Mouse (Mus musculus) embryonic facial prominence, embryonic 13.5 days (tissue): ENCODE data around the gene Csrnp2. TPM values are rescaled to one million over a fixed set of nuclear protein-coding genes. Genes with fewer than 3 reads are reported as not detected.
"Not testable (repeated sequence)": the region's sequence is repeated elsewhere in the genome, so short reads cannot be mapped to it uniquely, and the experiment has no call there.

ENCODE experiments used
- ATAC-seq: fragments of 200-750 bp; cut with Nextera tagmentation; 2 replicates; pipeline ENCODE4 v1.8.0; 2017; ENCODE audit warnings: low read depth; ENCODE audit not compliant: insufficient number of reproducible peaks, insufficient read depth, low FRiP score, low TSS enrichment
- H3K27ac ChIP-seq: fragments of 300-500 bp; sonication (generic); 2 replicates; pipeline ENCODE4 v1.5.1; 2015; ENCODE audit warnings: moderate library complexity, mild to moderate bottlenecking, inconsistent platforms
- H3K27me3 ChIP-seq: fragments of 300-500 bp; sonication (generic); 2 replicates; pipeline ENCODE4 v1.6.1; 2015; ENCODE audit warnings: mild to moderate bottlenecking, inconsistent platforms
- H3K36me3 ChIP-seq: fragments of 300-500 bp; sonication (generic); 2 replicates; pipeline ENCODE4 v1.6.1; 2015; ENCODE audit warnings: mild to moderate bottlenecking, inconsistent platforms
- H3K4me1 ChIP-seq: fragments of 300-500 bp; sonication (generic); 2 replicates; pipeline ENCODE4 v1.6.1; 2015; ENCODE audit warnings: inconsistent platforms
- H3K4me2 ChIP-seq: fragments of 300-500 bp; sonication (generic); 2 replicates; pipeline ENCODE4 v1.6.1; 2015; ENCODE audit warnings: moderate library complexity, mild to moderate bottlenecking, inconsistent platforms
- H3K4me3 ChIP-seq: fragments of 300-500 bp; sonication (generic); 2 replicates; pipeline ENCODE4 v1.5.1; 2015; ENCODE audit warnings: mild to moderate bottlenecking, inconsistent platforms
- H3K9ac ChIP-seq: fragments of 300-500 bp; sonication (generic); 2 replicates; pipeline ENCODE4 v1.6.1; 2015; ENCODE audit warnings: mild to moderate bottlenecking, inconsistent platforms
- H3K9me3 ChIP-seq: fragments of 300-500 bp; sonication (generic); 2 replicates; pipeline ENCODE4 v1.6.1; 2016; ENCODE audit warnings: inconsistent platforms
- WGBS: fragments of 180-500 bp; shearing (Covaris S2); methylation state at CpG from one replicate; pipeline ENCODE4 v1.1.7; 2015; ENCODE audit warnings: mixed read lengths; 5-methylcytosine and 5-hydroxymethylcytosine counted together
- polyA plus RNA-seq: library from polyadenylated mRNA; unstranded; fragments of >200 nt; fragmentation: Nextera tagmentation; extraction: Ambion mirVana; gene quantifications from 2 replicates; pipeline ENCODE4 v1.2.1, GENCODE M21; 2015

The Csrnp2 gene
- 24.3 and 24.8 TPM in 2 replicates for polyA plus RNA-seq

- no peaks in the 10 kb centered on the region for H3K36me3 ChIP-seq
- peak; percentile 96 for ATAC-seq
- H3K27ac ChIP-seq, result peak within 1 kb of the TSS; percentile 97
- H3K4me1 ChIP-seq, result peaks cover 40% of the 10 kb centered on the region
- H3K27me3 ChIP-seq, result no peaks in the 10 kb centered on the region
- 0% methylated on average over 38 of the region's 40 CpGs for WGBS
- peak within 1 kb of the TSS; percentile 85 for H3K4me3 ChIP-seq
- no peaks in the 10 kb centered on the region for H3K9me3 ChIP-seq
- peak within 1 kb of the TSS; percentile 96 for H3K9ac ChIP-seq
- peak within 1 kb of the TSS; percentile 79 for H3K4me2 ChIP-seq
Observed at GRCm38 (mm10) chr15:100495102-100495501, at the start of gene Csrnp2. Gene Csrnp2 (minus strand): TSS chr15:100495488.

- H3K4me3 ChIP-seq, H3K4me2 ChIP-seq, H3K4me1 ChIP-seq, ATAC-seq, H3K27ac ChIP-seq, H3K27me3 ChIP-seq, H3K9ac ChIP-seq: not testable (repeated sequence)
- peaks cover 51% of the 10 kb centered on the region for H3K36me3 ChIP-seq
- H3K9me3 ChIP-seq, result peaks cover 11% of the 10 kb centered on the region
- 97% methylated on average over 14 of the region's 14 CpGs for WGBS
Observed at GRCm38 (mm10) chr15:100543651-100544030, 48.4 kb upstream of the Csrnp2 start.

- peaks cover 45% of the 10 kb centered on the region for H3K36me3 ChIP-seq
- 97% methylated on average over 28 of the region's 28 CpGs for WGBS
- H3K4me1 ChIP-seq, ATAC-seq, H3K27me3 ChIP-seq, H3K9ac ChIP-seq, H3K4me3 ChIP-seq, H3K4me2 ChIP-seq, H3K27ac ChIP-seq: not testable (repeated sequence)
- H3K9me3 ChIP-seq, result peaks cover 11% of the 10 kb centered on the region
Observed at GRCm38 (mm10) chr15:100542876-100543650, 47.8 kb upstream of the Csrnp2 start.

- no peak for ATAC-seq
- WGBS, result 92% methylated on average over 4 of the region's 4 CpGs
- peaks cover 45% of the 10 kb centered on the region for H3K36me3 ChIP-seq
Observed at GRCm38 (mm10) chr15:100541426-100541825, 46.1 kb upstream of the Csrnp2 start.

GRCm38 (mm10) chr15:100541001-100541400, 45.7 kb upstream of the Csrnp2 start:
- not testable (repeated sequence) for ATAC-seq, H3K4me2 ChIP-seq, H3K4me1 ChIP-seq, H3K4me3 ChIP-seq, H3K27ac ChIP-seq, H3K9ac ChIP-seq, H3K27me3 ChIP-seq
- Histone ChIP-seq H3K9me3 (peaks cover 11% of the 10 kb centered on the region), H3K36me3 (peaks cover 45% of the 10 kb centered on the region)
- WGBS, result 88% methylated on average over 1 of the region's 1 CpGs

More at GRCm38 (mm10) chr15:100541426-100541825, 46.1 kb upstream of the Csrnp2 start:
- Histone ChIP-seq H3K4me1 (no peaks in the 10 kb centered on the region), H3K27me3 (no peaks in the 10 kb centered on the region), H3K27ac (no peak overlapping the region), H3K9ac (no peak overlapping the region), H3K9me3 (peaks cover 11% of the 10 kb centered on the region), H3K4me2 (no peak overlapping the region), H3K4me3 (no peak overlapping the region)

GRCm38 (mm10) chr15:100539411-100539810, 44.1 kb upstream of the Csrnp2 start:
- Histone ChIP-seq H3K4me3 (no peak overlapping the region), H3K36me3 (peaks cover 53% of the 10 kb centered on the region), H3K27ac (no peak overlapping the region), H3K4me2 (no peak overlapping the region), H3K27me3 (no peaks in the 10 kb centered on the region), H3K9me3 (no peaks in the 10 kb centered on the region), H3K9ac (no peak overlapping the region), H3K4me1 (no peaks in the 10 kb centered on the region)
- no peak for ATAC-seq
- WGBS, result 96% methylated on average over 9 of the region's 9 CpGs

GRCm38 (mm10) chr15:100537913-100538312, 42.6 kb upstream of the Csrnp2 start:
- Histone ChIP-seq H3K4me1 (no peaks in the 10 kb centered on the region), H3K27ac (no peak overlapping the region), H3K4me3 (no peak overlapping the region), H3K27me3 (no peaks in the 10 kb centered on the region), H3K9ac (no peak overlapping the region), H3K4me2 (no peak overlapping the region), H3K36me3 (peaks cover 54% of the 10 kb centered on the region), H3K9me3 (no peaks in the 10 kb centered on the region)
- ATAC-seq, result no peak
- 92% methylated on average over 6 of the region's 6 CpGs for WGBS

- no peaks in the 10 kb centered on the region for H3K27me3 ChIP-seq
- H3K27ac ChIP-seq, result no peak overlapping the region
- no peak overlapping the region for H3K9ac ChIP-seq
- H3K4me1 ChIP-seq, result no peaks in the 10 kb centered on the region
- no peak overlapping the region for H3K4me2 ChIP-seq
- no peak overlapping the region for H3K4me3 ChIP-seq
- no peak for ATAC-seq
- 77% methylated on average over 5 of the region's 5 CpGs for WGBS
- peaks cover 25% of the 10 kb centered on the region for H3K36me3 ChIP-seq
- no peaks in the 10 kb centered on the region for H3K9me3 ChIP-seq
Observed at GRCm38 (mm10) chr15:100527900-100528299, 32.6 kb upstream of the Csrnp2 start.

GRCm38 (mm10) chr15:100525405-100525804, 30.1 kb upstream of the Csrnp2 start:
- H3K4me3 ChIP-seq, result no peak overlapping the region
- no peaks in the 10 kb centered on the region for H3K27me3 ChIP-seq
- H3K4me1 ChIP-seq, result no peaks in the 10 kb centered on the region
- 87% methylated on average over 14 of the region's 14 CpGs for WGBS
- no peak overlapping the region for H3K9ac ChIP-seq
- H3K9me3 ChIP-seq, result no peaks in the 10 kb centered on the region
- no peak overlapping the region for H3K4me2 ChIP-seq
- no peak overlapping the region for H3K27ac ChIP-seq
- peaks cover 39% of the 10 kb centered on the region for H3K36me3 ChIP-seq
- ATAC-seq, result no peak

- Histone ChIP-seq H3K27ac (no peak overlapping the region), H3K4me2 (no peak overlapping the region), H3K27me3 (no peaks in the 10 kb centered on the region), H3K36me3 (peaks cover 70% of the 10 kb centered on the region), H3K9me3 (no peaks in the 10 kb centered on the region), H3K4me1 (no peaks in the 10 kb centered on the region), H3K9ac (no peak overlapping the region), H3K4me3 (no peak overlapping the region)
- no peak for ATAC-seq
- 85% methylated on average over 14 of the region's 14 CpGs for WGBS
Observed at GRCm38 (mm10) chr15:100520306-100520705, 25.0 kb upstream of the Csrnp2 start.

GRCm38 (mm10) chr15:100515121-100515520, 19.8 kb upstream of the Csrnp2 start:
- H3K4me3 ChIP-seq, result no peak overlapping the region
- ATAC-seq, result no peak
- H3K9ac ChIP-seq, result no peak overlapping the region
- peaks cover 84% of the 10 kb centered on the region for H3K36me3 ChIP-seq
- H3K9me3 ChIP-seq, result no peaks in the 10 kb centered on the region
- no peak overlapping the region for H3K27ac ChIP-seq
- no peaks in the 10 kb centered on the region for H3K27me3 ChIP-seq
- H3K4me2 ChIP-seq, result no peak overlapping the region
- no peaks in the 10 kb centered on the region for H3K4me1 ChIP-seq
- WGBS, result 78% methylated on average over 2 of the region's 2 CpGs

- peaks cover 80% of the 10 kb centered on the region for H3K36me3 ChIP-seq
Observed at GRCm38 (mm10) chr15:100513387-100513786, 18.1 kb upstream of the Csrnp2 start.

More at GRCm38 (mm10) chr15:100513387-100513786, 18.1 kb upstream of the Csrnp2 start:
- Histone ChIP-seq H3K27ac (no peak overlapping the region), H3K4me3 (no peak overlapping the region), H3K9me3 (no peaks in the 10 kb centered on the region), H3K27me3 (no peaks in the 10 kb centered on the region), H3K4me1 (no peaks in the 10 kb centered on the region), H3K9ac (no peak overlapping the region), H3K4me2 (no peak overlapping the region)
- no peak for ATAC-seq
- WGBS, result 84% methylated on average over 4 of the region's 4 CpGs
